Mouse (Mus musculus): ENCODE results near the gene Fryl. TPM values are rescaled to one million over a fixed set of nuclear protein-coding genes. Genes with fewer than 3 reads are reported as not detected.

The Fryl gene
- polyA plus RNA-seq, 1 experiment from 2014 or later, result 24.2 TPM

DNA sequence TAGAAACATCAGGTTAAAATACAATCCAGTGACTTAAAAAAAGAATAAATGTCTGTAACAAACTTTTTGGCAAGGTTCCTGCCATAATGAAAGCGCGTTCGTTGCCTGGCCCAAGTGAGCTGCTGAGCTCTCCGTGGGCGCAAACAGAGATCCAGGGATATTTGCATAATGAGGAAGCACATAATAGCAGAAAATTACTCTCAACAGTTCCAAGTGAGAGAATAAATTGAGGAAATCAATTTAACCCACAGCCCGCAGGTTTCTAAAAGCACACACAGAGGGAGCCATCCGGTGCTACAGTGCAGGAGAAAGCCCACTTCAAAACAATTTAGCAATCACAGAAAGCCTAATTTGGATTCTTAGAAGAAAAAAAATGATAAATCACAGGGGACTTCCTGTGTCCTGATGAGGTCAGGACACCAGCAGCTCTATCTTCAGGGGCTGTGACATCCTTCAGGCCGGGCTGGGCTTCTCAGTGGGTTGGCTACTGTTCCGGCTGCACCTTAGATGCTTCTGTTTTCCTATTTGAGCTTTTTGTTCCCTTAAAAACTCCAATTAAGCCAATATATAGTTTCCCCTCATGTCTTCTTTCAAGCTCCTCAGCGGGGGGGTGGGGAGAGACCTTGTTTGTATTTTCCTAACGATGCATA lies 194.8 kb downstream of the Fryl start:
- H3K9me3 ChIP-seq (ENCODE audit: control insufficient read depth, low read length), result no peaks in the 10 kb centered on the region; the same call in 1 of the 2 replicates
- H3K9ac ChIP-seq (ENCODE audit: low read length), result no peak overlapping the region
- peaks cover 8% of the 10 kb centered on the region; the same call in 1 of the 2 replicates for H3K36me3 ChIP-seq (ENCODE audit: control insufficient read depth, insufficient read depth, low read length)
- no peak overlapping the region for H3K27ac ChIP-seq (replicated peaks; ENCODE audit: low read depth, low read length)
- H3K4me3 ChIP-seq (ENCODE audit: low read depth, low read length), result no peak overlapping the region
- 74% methylated on average over 11 of the region's 11 CpGs for WGBS
- no peak for ATAC-seq (ENCODE audit: insufficient number of reproducible peaks, low FRiP score, low TSS enrichment, low read depth)
- no peaks in the 10 kb centered on the region for H3K27me3 ChIP-seq (ENCODE audit: control insufficient read depth, insufficient read depth, low read length)
- H3K4me2 ChIP-seq (ENCODE audit: low read depth, severe bottlenecking), result no peak overlapping the region
- no peak for DNase-seq (ENCODE audit: low spot score)
- no peaks in the 10 kb centered on the region for H3K4me1 ChIP-seq (ENCODE audit: control insufficient read depth, insufficient read depth, low read length)

DNA sequence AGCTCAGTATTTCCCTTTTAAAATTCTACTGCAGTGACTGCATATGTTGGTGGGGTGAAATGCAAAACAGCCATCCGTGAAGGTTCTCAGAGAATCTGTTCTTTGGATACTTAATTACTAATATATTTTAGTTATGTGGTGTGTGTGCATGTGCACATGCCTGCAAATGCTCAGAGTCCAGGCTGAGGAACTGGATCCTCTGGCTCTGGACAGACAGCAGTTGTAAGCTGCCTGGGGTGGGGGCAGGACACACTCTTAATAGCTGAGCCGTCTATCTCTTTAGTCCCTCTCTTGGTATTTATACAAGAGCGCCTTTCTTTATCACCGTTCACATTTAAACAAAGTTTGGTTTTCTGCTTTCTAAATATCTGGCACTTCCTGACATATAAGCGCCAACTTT lies 199.5 kb downstream of the Fryl start:
- H3K9me3 ChIP-seq (ENCODE audit: control insufficient read depth, low read length), result no peaks in the 10 kb centered on the region; the same call in 1 of the 2 replicates
- no peak for DNase-seq (ENCODE audit: low spot score)
- no peak overlapping the region for H3K9ac ChIP-seq (ENCODE audit: low read length)
- WGBS, result 93% methylated on average over 5 of the region's 5 CpGs
- no peaks in the 10 kb centered on the region for H3K4me1 ChIP-seq (ENCODE audit: control insufficient read depth, insufficient read depth, low read length)
- H3K27me3 ChIP-seq (ENCODE audit: control insufficient read depth, insufficient read depth, low read length), result no peaks in the 10 kb centered on the region
- no peak for ATAC-seq (ENCODE audit: insufficient number of reproducible peaks, low FRiP score, low TSS enrichment, low read depth)
- H3K4me2 ChIP-seq (ENCODE audit: low read depth, severe bottlenecking), result no peak overlapping the region
- H3K4me3 ChIP-seq (ENCODE audit: low read depth, low read length), result no peak overlapping the region
- H3K27ac ChIP-seq (replicated peaks; ENCODE audit: low read depth, low read length), result no peak overlapping the region
- H3K36me3 ChIP-seq (ENCODE audit: control insufficient read depth, insufficient read depth, low read length), result peaks cover 10% of the 10 kb centered on the region; the same call in 1 of the 2 replicates

DNA sequence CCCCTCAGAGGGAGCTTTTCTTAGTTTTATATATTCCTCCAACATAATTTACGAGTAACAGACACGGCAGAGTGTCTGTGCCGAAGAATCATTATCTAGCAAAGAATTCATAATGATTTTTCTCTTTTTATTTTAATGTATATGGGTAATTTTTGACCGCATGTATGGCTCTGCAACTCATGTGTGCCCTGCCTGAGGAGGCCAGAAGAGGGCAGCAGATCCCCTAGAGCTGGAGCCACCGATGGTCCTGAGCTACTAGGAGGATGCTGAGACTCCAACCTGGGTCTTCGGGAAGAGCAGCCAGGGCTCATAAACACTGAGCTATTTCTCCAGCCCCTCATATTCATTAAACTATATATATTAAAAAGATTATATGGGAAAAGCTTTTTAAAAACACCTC lies 200.0 kb downstream of the Fryl start:
- Histone ChIP-seq H3K27me3 (ENCODE audit: control insufficient read depth, insufficient read depth, low read length) (no peaks in the 10 kb centered on the region), H3K36me3 (ENCODE audit: control insufficient read depth, insufficient read depth, low read length) (peaks cover 12% of the 10 kb centered on the region; the same call in 1 of the 2 replicates), H3K9me3 (ENCODE audit: control insufficient read depth, low read length) (no peaks in the 10 kb centered on the region; the same call in 1 of the 2 replicates), H3K4me2 (ENCODE audit: low read depth, severe bottlenecking) (no peak overlapping the region), H3K9ac (ENCODE audit: low read length) (no peak overlapping the region), H3K4me1 (ENCODE audit: control insufficient read depth, insufficient read depth, low read length) (no peaks in the 10 kb centered on the region), H3K4me3 (ENCODE audit: low read depth, low read length) (no peak overlapping the region), H3K27ac (replicated peaks; ENCODE audit: low read depth, low read length) (no peak overlapping the region)
- DNase-seq (ENCODE audit: low spot score) (no peak), ATAC-seq (ENCODE audit: insufficient number of reproducible peaks, low FRiP score, low TSS enrichment, low read depth) (no peak)
- 93% methylated on average over 6 of the region's 6 CpGs for WGBS

DNA sequence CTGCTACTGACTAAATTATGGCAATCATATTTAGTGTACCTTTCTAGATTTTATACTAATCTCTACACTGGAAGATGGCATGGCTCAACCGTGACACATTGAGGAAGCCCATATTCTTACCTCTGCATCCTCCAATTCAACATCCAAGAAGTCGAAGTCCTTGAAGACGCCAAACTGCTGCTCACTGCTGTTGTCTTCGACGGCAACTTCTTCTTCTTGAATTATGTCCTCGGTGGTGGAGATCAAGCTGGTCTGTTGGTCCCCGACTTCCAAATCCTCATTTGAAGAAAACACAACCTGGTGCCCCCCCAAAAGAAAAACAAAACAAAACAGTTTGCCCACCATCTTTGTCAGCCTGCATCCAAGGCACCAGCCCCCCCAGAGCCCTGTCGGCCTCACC lies 202.5 kb downstream of the Fryl start:
- H3K27me3 ChIP-seq (ENCODE audit: control insufficient read depth, insufficient read depth, low read length), result no peaks in the 10 kb centered on the region
- DNase-seq (ENCODE audit: low spot score), result no peak
- H3K4me2 ChIP-seq (ENCODE audit: low read depth, severe bottlenecking), result no peak overlapping the region
- no peak overlapping the region for H3K9ac ChIP-seq (ENCODE audit: low read length)
- no peaks in the 10 kb centered on the region for H3K4me1 ChIP-seq (ENCODE audit: control insufficient read depth, insufficient read depth, low read length)
- no peak overlapping the region for H3K27ac ChIP-seq (replicated peaks; ENCODE audit: low read depth, low read length)
- H3K9me3 ChIP-seq (ENCODE audit: control insufficient read depth, low read length), result no peaks in the 10 kb centered on the region; the same call in 1 of the 2 replicates
- no peak for ATAC-seq (ENCODE audit: insufficient number of reproducible peaks, low FRiP score, low TSS enrichment, low read depth)
- WGBS, result 94% methylated on average over 8 of the region's 8 CpGs
- H3K36me3 ChIP-seq (ENCODE audit: control insufficient read depth, insufficient read depth, low read length), result peaks cover 18% of the 10 kb centered on the region
- no peak overlapping the region for H3K4me3 ChIP-seq (ENCODE audit: low read depth, low read length)

DNA sequence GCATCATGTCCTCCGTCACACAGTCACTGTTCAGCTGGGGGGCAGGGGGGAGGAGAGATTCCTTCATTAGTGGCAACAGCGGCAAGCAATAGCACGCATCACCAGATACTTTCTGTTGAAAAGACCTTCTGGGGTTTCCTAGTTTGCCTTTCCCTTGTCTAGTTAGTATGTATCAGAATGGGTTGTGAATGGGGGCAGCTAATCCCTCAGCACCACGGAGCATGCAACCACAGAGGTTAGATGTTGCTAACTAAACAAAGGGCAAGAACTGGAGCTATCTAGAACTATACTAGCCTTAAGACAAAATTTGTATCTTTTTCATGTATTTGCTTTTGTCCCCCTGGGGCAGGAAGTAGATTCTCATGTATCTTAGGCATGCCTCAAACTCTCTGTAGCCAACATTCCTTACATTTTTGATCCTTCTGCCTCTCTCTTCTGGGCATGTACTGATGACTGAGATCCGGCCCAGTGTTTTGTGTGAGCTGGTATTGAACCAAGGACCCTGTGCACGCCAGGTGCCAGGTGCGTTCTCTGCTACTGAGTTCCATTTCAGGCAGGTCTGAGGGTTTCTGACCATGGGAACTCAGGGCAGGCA lies 208.7 kb downstream of the Fryl start:
- Histone ChIP-seq H3K4me2 (ENCODE audit: low read depth, severe bottlenecking) (no peak overlapping the region), H3K4me1 (ENCODE audit: control insufficient read depth, insufficient read depth, low read length) (no peaks in the 10 kb centered on the region), H3K4me3 (ENCODE audit: low read depth, low read length) (no peak overlapping the region), H3K27me3 (ENCODE audit: control insufficient read depth, insufficient read depth, low read length) (no peaks in the 10 kb centered on the region), H3K9me3 (ENCODE audit: control insufficient read depth, low read length) (no peaks in the 10 kb centered on the region; the same call in 1 of the 2 replicates), H3K9ac (ENCODE audit: low read length) (no peak overlapping the region), H3K27ac (replicated peaks; ENCODE audit: low read depth, low read length) (no peak overlapping the region), H3K36me3 (ENCODE audit: control insufficient read depth, insufficient read depth, low read length) (peaks cover 15% of the 10 kb centered on the region)
- WGBS, result 83% methylated on average over 7 of the region's 7 CpGs
- ATAC-seq (ENCODE audit: insufficient number of reproducible peaks, low FRiP score, low TSS enrichment, low read depth) (no peak), DNase-seq (ENCODE audit: low spot score) (no peak)

DNA sequence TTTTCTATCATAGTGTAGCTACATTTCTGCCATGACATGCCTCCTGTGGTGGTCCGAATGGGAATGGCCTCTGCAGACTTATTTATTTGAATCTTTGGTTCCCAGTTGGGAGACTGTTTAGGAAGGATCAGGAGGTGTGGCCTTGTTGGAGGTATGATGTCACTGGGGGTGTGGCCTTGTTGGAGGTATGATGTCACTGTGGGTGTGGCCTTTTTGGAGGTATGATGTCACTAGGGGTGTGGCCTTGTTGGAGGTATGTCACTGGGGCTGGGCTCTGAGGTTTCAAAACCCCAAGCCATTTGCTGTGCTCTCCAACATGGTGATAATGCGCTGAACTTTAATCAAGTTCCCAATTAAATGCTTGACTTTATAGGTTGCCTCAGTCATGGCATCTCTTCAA lies 212.4 kb downstream of the Fryl start:
- Histone ChIP-seq H3K27ac (replicated peaks; ENCODE audit: low read depth, low read length) (no peak overlapping the region), H3K9ac (ENCODE audit: low read length) (no peak overlapping the region), H3K4me3 (ENCODE audit: low read depth, low read length) (no peak overlapping the region), H3K4me2 (ENCODE audit: low read depth, severe bottlenecking) (no peak overlapping the region), H3K27me3 (ENCODE audit: control insufficient read depth, insufficient read depth, low read length) (no peaks in the 10 kb centered on the region), H3K9me3 (ENCODE audit: control insufficient read depth, low read length) (no peaks in the 10 kb centered on the region; the same call in 1 of the 2 replicates), H3K36me3 (ENCODE audit: control insufficient read depth, insufficient read depth, low read length) (peaks cover 4% of the 10 kb centered on the region), H3K4me1 (ENCODE audit: control insufficient read depth, insufficient read depth, low read length) (no peaks in the 10 kb centered on the region)
- ATAC-seq (ENCODE audit: insufficient number of reproducible peaks, low FRiP score, low TSS enrichment, low read depth), result no peak
- no peak for DNase-seq (ENCODE audit: low spot score)
- 92% methylated on average over 2 of the region's 2 CpGs for WGBS

DNA sequence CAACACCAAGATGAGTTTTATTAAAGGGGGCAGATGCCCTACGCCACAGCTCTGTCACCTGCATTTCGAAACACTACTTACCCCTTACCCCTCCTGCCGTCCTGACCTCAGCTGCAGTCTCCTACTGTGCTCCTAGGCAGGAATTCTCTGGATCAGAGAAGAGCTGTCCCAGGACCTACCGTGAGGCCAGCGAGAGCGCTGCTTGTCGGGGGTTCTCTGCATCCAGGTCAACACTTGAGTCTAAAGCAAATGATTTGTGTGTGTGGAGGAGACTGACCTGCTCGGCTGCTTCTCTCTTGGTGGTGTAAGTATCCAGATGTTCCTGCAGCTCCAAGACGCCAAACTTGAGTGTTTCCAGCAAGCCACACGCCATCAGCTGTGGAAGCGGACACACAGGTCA lies 223.9 kb downstream of the Fryl start:
- Histone ChIP-seq H3K9ac (ENCODE audit: low read length) (no peak overlapping the region), H3K4me2 (ENCODE audit: low read depth, severe bottlenecking) (no peak overlapping the region), H3K4me3 (ENCODE audit: low read depth, low read length) (no peak overlapping the region), H3K27ac (replicated peaks; ENCODE audit: low read depth, low read length) (no peak overlapping the region), H3K4me1 (ENCODE audit: control insufficient read depth, insufficient read depth, low read length) (no peaks in the 10 kb centered on the region), H3K36me3 (ENCODE audit: control insufficient read depth, insufficient read depth, low read length) (no peaks in the 10 kb centered on the region; the same call in 1 of the 2 replicates), H3K27me3 (ENCODE audit: control insufficient read depth, insufficient read depth, low read length) (no peaks in the 10 kb centered on the region), H3K9me3 (ENCODE audit: control insufficient read depth, low read length) (no peaks in the 10 kb centered on the region)
- DNase-seq (ENCODE audit: low spot score) (no peak), ATAC-seq (ENCODE audit: insufficient number of reproducible peaks, low FRiP score, low TSS enrichment, low read depth) (no peak)
- 76% methylated on average over 11 of the region's 11 CpGs for WGBS

DNA sequence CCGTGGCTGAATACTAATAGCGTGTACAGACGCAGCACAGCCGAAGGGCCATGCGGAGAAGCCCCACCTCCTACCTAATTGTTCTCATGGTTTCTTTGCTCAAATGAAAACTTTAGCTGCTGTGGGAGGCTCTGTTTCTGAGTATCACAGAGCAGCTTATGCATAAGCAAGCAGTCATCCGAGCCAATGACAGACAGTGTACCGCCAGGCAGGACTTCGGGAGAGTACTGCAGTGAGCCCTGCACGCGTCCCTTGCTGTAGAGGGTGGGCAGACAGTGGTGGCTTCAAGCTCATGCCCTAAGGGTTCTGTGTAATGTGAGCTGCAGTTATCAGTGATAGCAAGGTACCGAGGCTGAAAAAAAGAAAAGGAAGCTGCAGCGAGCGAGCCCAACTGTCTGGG lies 227.8 kb downstream of the Fryl start:
- H3K4me3 ChIP-seq (ENCODE audit: low read depth, low read length), result no peak overlapping the region
- H3K9me3 ChIP-seq (ENCODE audit: control insufficient read depth, low read length), result no peaks in the 10 kb centered on the region
- H3K27ac ChIP-seq (replicated peaks; ENCODE audit: low read depth, low read length), result no peak overlapping the region
- H3K4me1 ChIP-seq (ENCODE audit: control insufficient read depth, insufficient read depth, low read length), result no peaks in the 10 kb centered on the region
- ATAC-seq (ENCODE audit: insufficient number of reproducible peaks, low FRiP score, low TSS enrichment, low read depth) (no peak), DNase-seq (ENCODE audit: low spot score) (no peak)
- H3K4me2 ChIP-seq (ENCODE audit: low read depth, severe bottlenecking), result no peak overlapping the region
- H3K36me3 ChIP-seq (ENCODE audit: control insufficient read depth, insufficient read depth, low read length), result no peaks in the 10 kb centered on the region; the same call in 1 of the 2 replicates
- no peak overlapping the region for H3K9ac ChIP-seq (ENCODE audit: low read length)
- no peaks in the 10 kb centered on the region for H3K27me3 ChIP-seq (ENCODE audit: control insufficient read depth, insufficient read depth, low read length)
- 86% methylated on average over 13 of the region's 13 CpGs for WGBS

Measured in limb, embryonic 11.5 days (tissue).